Mouse (Mus musculus): ENCODE results near the gene Mak. TPM values are rescaled to one million over a fixed set of nuclear protein-coding genes. Genes with fewer than 3 reads are reported as not detected.

Mak gene
- total and polyA plus RNA-seq, 3 experiments, result not detected

DNA sequence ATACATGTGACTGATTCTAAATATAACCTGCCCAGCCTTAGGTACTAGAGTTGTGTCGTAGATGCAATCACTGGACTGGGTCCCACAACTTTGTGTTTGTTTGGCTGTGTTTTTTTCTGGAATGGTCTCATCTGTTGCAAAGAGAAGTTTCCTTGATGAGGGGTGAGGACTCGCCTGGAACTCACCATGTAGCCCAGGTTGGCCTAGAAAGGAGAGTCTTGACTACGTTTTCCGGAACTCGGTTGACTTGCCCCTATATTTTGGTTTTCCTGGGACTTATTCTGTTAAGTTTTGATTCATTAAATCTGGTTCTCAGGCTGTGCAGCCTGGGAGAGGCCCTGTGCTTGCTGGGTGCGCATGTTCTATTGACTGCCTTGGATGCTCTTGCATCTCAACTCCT, 1.2 kb upstream of the Mak start:
- Histone ChIP-seq H3K9ac (ENCODE audit: insufficient read depth, low read depth) (no peak overlapping the region), H3K79me2 (replicated peaks; ENCODE audit: control insufficient read depth, extremely low read depth, insufficient read depth, poor library complexity, severe bottlenecking) (no peaks in the 10 kb centered on the region), H3K27me3 (replicated peaks) (no peaks in the 10 kb centered on the region), H3K27ac (ENCODE audit: insufficient read depth, low read depth) (no peak overlapping the region), H3K36me3 (replicated peaks in 1 of 2; ENCODE audit: control insufficient read depth in 1 of 2, insufficient read depth in 1 of 2, low read length in 1 of 2) (no peaks in the 10 kb centered on the region), H3K9me3 (replicated peaks; ENCODE audit: low read length) (no peaks in the 10 kb centered on the region), H3K4me3 (replicated peaks in 1 of 3; ENCODE audit: low read depth in 2 of 3, low read length in 2 of 3, poor library complexity in 1 of 3) (no peak overlapping the region), H3K4me2 (ENCODE audit: insufficient read depth, low read depth, poor library complexity, severe bottlenecking) (no peak overlapping the region), H3K4me1 (ENCODE audit: control insufficient read depth in 1 of 2, insufficient read depth in 2 of 2) (peaks cover 0 to 9% of the 10 kb centered on the region in 2 experiments; a peak in 2 of 4 replicates)
- no peak for TF ChIP-seq BHLHE40 (IDR thresholded peaks at IDR 0.05; ENCODE audit: low read depth, low read length)
- no peak for TF ChIP-seq CHD1 (IDR thresholded peaks at IDR 0.05; ENCODE audit: low read depth, low read length)
- TF ChIP-seq ZNF384 (IDR thresholded peaks at IDR 0.05; ENCODE audit: low read depth, low read length), result no peak
- TF ChIP-seq PAX5 (IDR thresholded peaks at IDR 0.05; ENCODE audit: low read length), result no peak
- no peak for TF ChIP-seq POLR2AphosphoS2 (IDR thresholded peaks at IDR 0.05; ENCODE audit: low read depth, low read length)
- no peak for TF ChIP-seq UBTF (IDR thresholded peaks at IDR 0.05; ENCODE audit: low read depth, low read length)
- no peak for TF ChIP-seq IRF4 (IDR thresholded peaks at IDR 0.05; ENCODE audit: low read depth, low read length)
- no peak for TF ChIP-seq JUND (conservative IDR thresholded peaks at IDR 0.05; ENCODE audit: low read depth, low read length)
- TF ChIP-seq MAFK (IDR thresholded peaks at IDR 0.05; ENCODE audit: insufficient replicate concordance, low read length), result no peak
- no peak for TF ChIP-seq RAD21 (IDR thresholded peaks at IDR 0.05; ENCODE audit: low read depth, low read length)
- dilution Hi-C loops (cut with MboI; ENCODE audit: extremely low pct_ligation_motif_present, extremely low pct_unique_long_range_greater_than_20kb, low sequenced_read_pairs), result no loop called here
- in situ Hi-C loops (cut with MboI; ENCODE audit: low pct_ligation_motif_present, low pct_unique_long_range_greater_than_20kb, low sequenced_read_pairs), result loop anchor here (10.0 kb wide), 1 partner anchor 154 kb away; no protein-coding TSS in a partner anchor
- no peak for DNase-seq (ENCODE audit: extremely low read depth)

DNA sequence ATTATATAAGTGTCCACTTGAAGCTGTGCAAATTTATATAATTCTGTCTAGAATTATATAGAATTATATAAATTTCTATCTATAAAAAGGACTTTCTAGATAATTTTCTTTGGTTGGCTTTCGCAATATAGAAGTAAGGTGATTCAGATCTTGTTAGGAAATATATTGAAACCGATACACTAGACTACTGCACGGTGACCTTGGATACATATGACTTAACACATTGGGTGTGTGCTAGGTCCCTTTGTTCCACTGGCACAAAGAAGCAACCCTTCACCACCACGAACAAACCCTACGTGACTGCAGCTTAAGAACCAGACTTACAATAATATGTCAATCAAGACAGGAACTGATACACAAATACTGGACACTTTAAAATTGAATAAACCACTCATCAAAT, 353 bp upstream of the Mak start:
- no peaks in the 10 kb centered on the region for H3K27me3 ChIP-seq (replicated peaks)
- in situ Hi-C loops (cut with MboI; ENCODE audit: low pct_ligation_motif_present, low pct_unique_long_range_greater_than_20kb, low sequenced_read_pairs), result loop anchor here (10.0 kb wide), 1 partner anchor 155 kb away; no protein-coding TSS in a partner anchor

DNA sequence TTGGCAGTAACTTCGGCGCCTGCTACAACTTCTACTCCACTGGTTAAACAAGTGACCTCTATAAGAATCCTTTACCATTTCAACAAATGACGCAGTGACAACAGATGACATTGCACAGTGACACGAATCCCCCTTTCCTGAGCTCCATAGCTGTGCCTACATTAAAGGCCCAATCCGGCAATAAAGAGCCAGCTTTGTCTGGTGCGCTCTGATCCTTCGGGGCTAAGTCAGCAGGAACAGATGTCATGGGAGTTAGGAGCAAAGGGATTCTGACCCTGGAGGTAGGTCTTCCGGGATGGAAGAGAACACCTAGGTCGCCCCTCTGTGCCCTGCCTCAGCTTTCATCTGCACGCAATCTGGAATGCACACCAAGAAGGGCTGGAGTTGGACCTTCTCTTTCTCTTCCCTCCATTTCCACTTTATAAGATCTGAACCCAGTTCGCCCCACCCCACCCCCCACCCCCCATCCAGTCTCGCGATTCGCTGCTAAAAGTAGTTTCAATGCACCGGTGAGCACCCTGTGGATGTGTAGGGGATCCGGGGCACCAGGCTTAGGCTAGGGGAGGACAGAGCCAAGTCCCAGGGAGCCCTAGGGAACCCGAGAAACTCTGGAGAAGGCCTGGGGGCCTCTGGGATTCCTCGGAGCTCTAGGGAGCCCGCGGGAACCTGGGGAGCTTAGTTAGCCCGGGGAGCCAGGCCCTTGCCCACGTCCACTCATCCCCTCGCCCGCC, 651 bp downstream of the Mak start:
- DNase-seq (ENCODE audit: extremely low read depth), result no peak
- Histone ChIP-seq H3K4me3 (replicated peaks in 1 of 3; ENCODE audit: low read depth in 2 of 3, low read length in 2 of 3, poor library complexity in 1 of 3) (no peak overlapping the region), H3K9ac (ENCODE audit: insufficient read depth, low read depth) (no peak overlapping the region), H3K27ac (ENCODE audit: insufficient read depth, low read depth) (no peak overlapping the region), H3K4me1 (ENCODE audit: control insufficient read depth in 1 of 2, insufficient read depth in 2 of 2) (no peaks in the 10 kb centered on the region), H3K36me3 (replicated peaks in 1 of 2; ENCODE audit: control insufficient read depth in 1 of 2, insufficient read depth in 1 of 2, low read length in 1 of 2) (no peaks in the 10 kb centered on the region), H3K79me2 (replicated peaks; ENCODE audit: control insufficient read depth, extremely low read depth, insufficient read depth, poor library complexity, severe bottlenecking) (no peaks in the 10 kb centered on the region), H3K27me3 (replicated peaks) (no peaks in the 10 kb centered on the region), H3K9me3 (replicated peaks; ENCODE audit: low read length) (no peaks in the 10 kb centered on the region), H3K4me2 (ENCODE audit: insufficient read depth, low read depth, poor library complexity, severe bottlenecking) (no peak overlapping the region)
- in situ Hi-C loops (cut with MboI; ENCODE audit: low pct_ligation_motif_present, low pct_unique_long_range_greater_than_20kb, low sequenced_read_pairs) (no loop called here), dilution Hi-C loops (cut with MboI; ENCODE audit: extremely low pct_ligation_motif_present, extremely low pct_unique_long_range_greater_than_20kb, low sequenced_read_pairs) (no loop called here)
- TF ChIP-seq E2F4 (IDR thresholded peaks at IDR 0.05; ENCODE audit: insufficient replicate concordance, low read depth, low read length), result no peak
- TF ChIP-seq PAX5 (IDR thresholded peaks at IDR 0.05; ENCODE audit: low read length), result no peak
- TF ChIP-seq MXI1 (IDR thresholded peaks at IDR 0.05; ENCODE audit: low read depth, low read length), result no peak
- no peak for TF ChIP-seq EP300 (IDR thresholded peaks at IDR 0.05; ENCODE audit: low read length)

More for the DNA sequence above, 353 bp upstream of the Mak start:
- dilution Hi-C loops (cut with MboI; ENCODE audit: extremely low pct_ligation_motif_present, extremely low pct_unique_long_range_greater_than_20kb, low sequenced_read_pairs), result no loop called here
- Histone ChIP-seq H3K4me2 (ENCODE audit: insufficient read depth, low read depth, poor library complexity, severe bottlenecking) (no peak overlapping the region), H3K9me3 (replicated peaks; ENCODE audit: low read length) (no peaks in the 10 kb centered on the region), H3K27ac (ENCODE audit: insufficient read depth, low read depth) (no peak overlapping the region), H3K79me2 (replicated peaks; ENCODE audit: control insufficient read depth, extremely low read depth, insufficient read depth, poor library complexity, severe bottlenecking) (no peaks in the 10 kb centered on the region), H3K36me3 (replicated peaks in 1 of 2; ENCODE audit: control insufficient read depth in 1 of 2, insufficient read depth in 1 of 2, low read length in 1 of 2) (no peaks in the 10 kb centered on the region), H3K4me1 (ENCODE audit: control insufficient read depth in 1 of 2, insufficient read depth in 2 of 2) (peaks cover 0 to 4% of the 10 kb centered on the region in 2 experiments; a peak in 2 of 4 replicates), H3K9ac (ENCODE audit: insufficient read depth, low read depth) (no peak overlapping the region), H3K4me3 (replicated peaks in 1 of 3; ENCODE audit: low read depth in 2 of 3, low read length in 2 of 3, poor library complexity in 1 of 3) (no peak overlapping the region)
- TF ChIP-seq ETS1 (conservative IDR thresholded peaks at IDR 0.05; ENCODE audit: low read depth, low read length) (no peak), RCOR1 (conservative IDR thresholded peaks at IDR 0.05; ENCODE audit: low read depth, low read length) (no peak), ELF1 (IDR thresholded peaks at IDR 0.05; ENCODE audit: low read depth, low read length) (no peak), NELFE (IDR thresholded peaks at IDR 0.05; ENCODE audit: low read depth, low read length) (no peak), KAT2A (IDR thresholded peaks at IDR 0.05; ENCODE audit: insufficient replicate concordance, low read length) (no peak)
- DNase-seq (ENCODE audit: extremely low read depth), result no peak
